Mouse (Mus musculus) liver, embryonic 15.5 days (tissue): ENCODE results near the gene Aldoc. TPM values are rescaled to one million over a fixed set of nuclear protein-coding genes. Genes with fewer than 3 reads are reported as not detected.

ENCODE experiments used
- ATAC-seq: fragments of 200-750 bp; cut with Nextera tagmentation; 2 replicates; pipeline ENCODE4 v1.8.0; 2017; ENCODE audit warnings: moderate number of reproducible peaks, mild to moderate bottlenecking, moderate library complexity; ENCODE audit not compliant: insufficient read depth
- H3K27ac ChIP-seq: fragments of 300-500 bp; sonication (generic); replicated peaks from 2 replicates; pipeline ENCODE4 v1.5.1; 2015; ENCODE audit warnings: mild to moderate bottlenecking, inconsistent platforms
- H3K27me3 ChIP-seq: fragments of 300-500 bp; sonication (generic); 2 replicates; pipeline ENCODE4 v1.6.1; 2015; ENCODE audit warnings: mild to moderate bottlenecking, inconsistent platforms
- H3K36me3 ChIP-seq: fragments of 300-500 bp; sonication (generic); replicated peaks from 2 replicates; pipeline ENCODE4 v1.6.1; 2015; ENCODE audit warnings: moderate library complexity, mild to moderate bottlenecking, inconsistent platforms
- H3K4me1 ChIP-seq: fragments of 300-500 bp; sonication (generic); replicated peaks from 2 replicates; pipeline ENCODE4 v1.6.1; 2015; ENCODE audit warnings: inconsistent platforms
- H3K4me2 ChIP-seq: fragments of 300-500 bp; sonication (generic); 2 replicates; pipeline ENCODE4 v1.6.1; 2015; ENCODE audit warnings: moderate library complexity, mild to moderate bottlenecking, inconsistent platforms
- H3K4me3 ChIP-seq: fragments of 300-500 bp; sonication (generic); replicated peaks from 2 replicates; pipeline ENCODE4 v1.5.1; 2015; ENCODE audit warnings: mild to moderate bottlenecking, inconsistent platforms
- H3K9ac ChIP-seq: fragments of 300-500 bp; sonication (generic); 2 replicates; pipeline ENCODE4 v1.6.1; 2015; ENCODE audit warnings: moderate library complexity, mild to moderate bottlenecking, inconsistent platforms
- H3K9me3 ChIP-seq: fragments of 300-500 bp; sonication (generic); replicated peaks from 2 replicates; pipeline ENCODE4 v1.6.1; 2016; ENCODE audit warnings: inconsistent platforms
- WGBS: fragments of 180-500 bp; shearing (Covaris S2); methylation state at CpG from one replicate; pipeline ENCODE4 v1.1.7; 2015; ENCODE audit warnings: mixed read lengths; ENCODE audit not compliant: insufficient replicate concordance; 5-methylcytosine and 5-hydroxymethylcytosine counted together
- polyA plus RNA-seq: library from polyadenylated mRNA; unstranded; fragments of >200 nt; fragmentation: Nextera tagmentation; extraction: Ambion mirVana; gene quantifications from 2 replicates; pipeline ENCODE4 v1.2.1, GENCODE M21; 2015

Gene Aldoc
- polyA plus RNA-seq, 1 experiment from 2014 or later: 10.5 TPM

GRCm38 (mm10) chr11:78310861-78311511, 11.8 kb upstream of the Aldoc start:
- no peak for ATAC-seq
- H3K9ac ChIP-seq: no peak overlapping the region
- H3K27ac ChIP-seq: no peak overlapping the region
- no peak overlapping the region for H3K4me3 ChIP-seq
- H3K9me3 ChIP-seq: no peaks in the 10 kb centered on the region
- 92% methylated on average over 8 of the region's 8 CpGs for WGBS
- no peak overlapping the region for H3K4me2 ChIP-seq
- H3K36me3 ChIP-seq: peaks cover 97% of the 10 kb centered on the region
- H3K4me1 ChIP-seq: peaks cover 16% of the 10 kb centered on the region
- no peaks in the 10 kb centered on the region for H3K27me3 ChIP-seq

GRCm38 (mm10) chr11:78313662-78314061, 9.1 kb upstream of the Aldoc start:
- Histone ChIP-seq H3K4me3 (no peak overlapping the region), H3K9me3 (no peaks in the 10 kb centered on the region), H3K4me1 (no peaks in the 10 kb centered on the region), H3K27ac (no peak overlapping the region), H3K27me3 (no peaks in the 10 kb centered on the region), H3K9ac (no peak overlapping the region), H3K36me3 (peaks cover 98% of the 10 kb centered on the region), H3K4me2 (no peak overlapping the region)
- WGBS: 91% methylated on average over 2 of the region's 2 CpGs
- ATAC-seq: no peak

GRCm38 (mm10) chr11:78318411-78318810, 4.4 kb upstream of the Aldoc start:
- ATAC-seq: no peak
- H3K9me3 ChIP-seq: no peaks in the 10 kb centered on the region
- H3K4me1 ChIP-seq: peaks cover 11% of the 10 kb centered on the region
- H3K27ac ChIP-seq: no peak overlapping the region
- no peak overlapping the region for H3K9ac ChIP-seq
- no peak overlapping the region for H3K4me3 ChIP-seq
- WGBS: 83% methylated on average over 2 of the region's 2 CpGs
- peaks cover 95% of the 10 kb centered on the region for H3K36me3 ChIP-seq
- H3K27me3 ChIP-seq: no peaks in the 10 kb centered on the region
- H3K4me2 ChIP-seq: no peak overlapping the region

- ATAC-seq: peak; percentile 14; the same call in 1 of the 2 replicates
- Histone ChIP-seq H3K4me3 (no peak overlapping the region), H3K4me2 (no peak overlapping the region), H3K4me1 (peaks cover 16% of the 10 kb centered on the region), H3K9me3 (no peaks in the 10 kb centered on the region), H3K36me3 (peaks cover 56% of the 10 kb centered on the region), H3K9ac (no peak overlapping the region), H3K27ac (peak overlapping the region; percentile 15; the same call in 1 of the 2 replicates), H3K27me3 (no peaks in the 10 kb centered on the region)
- WGBS: 82% methylated on average over 2 of the region's 2 CpGs
These were observed 514 bp upstream of the Aldoc start for GRCm38 (mm10) chr11:78322076-78322831.

- no peak overlapping the region for H3K9ac ChIP-seq
- peaks cover 37% of the 10 kb centered on the region for H3K36me3 ChIP-seq
- H3K9me3 ChIP-seq: no peaks in the 10 kb centered on the region
- ATAC-seq: no peak
- WGBS: 82% methylated on average over 15 of the region's 15 CpGs
- peaks cover 22% of the 10 kb centered on the region for H3K4me1 ChIP-seq
- no peak overlapping the region for H3K4me2 ChIP-seq
- H3K4me3 ChIP-seq: no peak overlapping the region
- H3K27me3 ChIP-seq: no peaks in the 10 kb centered on the region
- H3K27ac ChIP-seq: no peak overlapping the region
These were observed 1.4 kb downstream of the Aldoc start for GRCm38 (mm10) chr11:78324000-78324785.

GRCm38 (mm10) chr11:78324965-78325364, 2.2 kb downstream of the Aldoc start:
- WGBS: 83% methylated on average over 12 of the region's 12 CpGs
- no peaks in the 10 kb centered on the region for H3K9me3 ChIP-seq
- H3K27ac ChIP-seq: no peak overlapping the region
- no peak overlapping the region for H3K4me3 ChIP-seq
- peaks cover 28% of the 10 kb centered on the region for H3K4me1 ChIP-seq
- no peak overlapping the region for H3K9ac ChIP-seq
- H3K27me3 ChIP-seq: no peaks in the 10 kb centered on the region
- H3K36me3 ChIP-seq: peaks cover 29% of the 10 kb centered on the region
- no peak for ATAC-seq
- H3K4me2 ChIP-seq: no peak overlapping the region

- H3K36me3 ChIP-seq: peaks cover 7% of the 10 kb centered on the region
- H3K9me3 ChIP-seq: no peaks in the 10 kb centered on the region
- peaks cover 28% of the 10 kb centered on the region for H3K4me1 ChIP-seq
- H3K4me3 ChIP-seq: no peak overlapping the region
- no peaks in the 10 kb centered on the region for H3K27me3 ChIP-seq
- H3K4me2 ChIP-seq: no peak overlapping the region
- no peak for ATAC-seq
- no peak overlapping the region for H3K27ac ChIP-seq
- no peak overlapping the region for H3K9ac ChIP-seq
- WGBS: 86% methylated on average over 4 of the region's 4 CpGs
These were observed 4.4 kb downstream of the Aldoc start for GRCm38 (mm10) chr11:78327215-78327614.

GRCm38 (mm10) chr11:78327634-78328511, 5.1 kb downstream of the Aldoc start, which contains the start of gene Pigs:
Gene Pigs (plus strand): TSS chr11:78328415.
- no peaks in the 10 kb centered on the region for H3K9me3 ChIP-seq
- H3K27me3 ChIP-seq: no peaks in the 10 kb centered on the region
- ATAC-seq: peak; percentile 93
- peaks cover 4% of the 10 kb centered on the region for H3K36me3 ChIP-seq
- H3K27ac ChIP-seq: peak within 1 kb of the TSS; percentile 70
- peak within 1 kb of the TSS; percentile 81 for H3K9ac ChIP-seq
- peak within 1 kb of the TSS; percentile 84 for H3K4me3 ChIP-seq
- WGBS: 9% methylated on average over 37 of the region's 37 CpGs
- peak within 1 kb of the TSS; percentile 95 for H3K4me2 ChIP-seq
- peaks cover 22% of the 10 kb centered on the region for H3K4me1 ChIP-seq

GRCm38 (mm10) chr11:78328512-78329056, 5.8 kb downstream of the Aldoc start:
- Histone ChIP-seq H3K27ac (peak overlapping the region; percentile 58; the same call in 1 of the 2 replicates), H3K4me3 (peak overlapping the region; percentile 84), H3K4me2 (peak overlapping the region; percentile 95), H3K9ac (peak overlapping the region; percentile 81), H3K27me3 (no peaks in the 10 kb centered on the region), H3K4me1 (peaks cover 15% of the 10 kb centered on the region), H3K36me3 (peaks cover 11% of the 10 kb centered on the region; the same call in 1 of the 2 replicates), H3K9me3 (no peaks in the 10 kb centered on the region)
- peak; percentile 69 for ATAC-seq
- WGBS: under 1% methylated on average over 41 of the region's 41 CpGs

- peaks cover 45% of the 10 kb centered on the region for H3K36me3 ChIP-seq
- no peak for ATAC-seq
- H3K9me3 ChIP-seq: no peaks in the 10 kb centered on the region
- no peak overlapping the region for H3K4me2 ChIP-seq
- H3K9ac ChIP-seq: no peak overlapping the region
- peaks cover 13% of the 10 kb centered on the region for H3K4me1 ChIP-seq
- H3K27ac ChIP-seq: no peak overlapping the region
- WGBS: 85% methylated on average over 12 of the region's 12 CpGs
- H3K4me3 ChIP-seq: no peak overlapping the region
- H3K27me3 ChIP-seq: no peaks in the 10 kb centered on the region
These were observed 9.9 kb downstream of the Aldoc start for GRCm38 (mm10) chr11:78332676-78333075.
